Mouse (Mus musculus) gastrocnemius, adult 2 months (tissue): Measurements from ENCODE around the gene Eif4g3. TPM values are rescaled to one million over a fixed set of nuclear protein-coding genes. Genes with fewer than 3 reads are reported as not detected.
A peak's percentile ranks its signal among the peaks of the same experiment; 100 is the strongest.

Experiments
- DNase-seq: peaks from one replicate; pipeline ENCODE4 v3.0.0; 2022
- H3K27ac ChIP-seq: fragments of 200-600 bp; 2 replicates; pipeline ENCODE4 v1.8.1; 2022; ENCODE audit warnings: mild to moderate bottlenecking
- H3K4me3 ChIP-seq: fragments of 200-600 bp; 2 replicates; pipeline ENCODE4 v1.8.1; 2022; ENCODE audit warnings: mild to moderate bottlenecking, moderate library complexity
- CTCF ChIP-seq: fragments of 200-600 bp; IDR thresholded peaks from 2 replicates; pipeline ENCODE4 v1.8.1; 2022; ENCODE audit warnings: antibody characterized with exemption, mild to moderate bottlenecking, moderate library complexity
- intact Hi-C: fragments of 180-260 bp; cut with DNase I; formaldehyde crosslinking; loops from one replicate; pipeline ENCODE4 v1.15.1; 2025
- total RNA-seq, 2 experiments: library from RNA; stranded (reverse); gene quantifications; 2 replicates each; pipeline ENCODE4 v1.2.3; 2021

Gene Eif4g3
- total RNA-seq, 2 experiments from 2014 or later, result 108 to 145 TPM

DNA sequence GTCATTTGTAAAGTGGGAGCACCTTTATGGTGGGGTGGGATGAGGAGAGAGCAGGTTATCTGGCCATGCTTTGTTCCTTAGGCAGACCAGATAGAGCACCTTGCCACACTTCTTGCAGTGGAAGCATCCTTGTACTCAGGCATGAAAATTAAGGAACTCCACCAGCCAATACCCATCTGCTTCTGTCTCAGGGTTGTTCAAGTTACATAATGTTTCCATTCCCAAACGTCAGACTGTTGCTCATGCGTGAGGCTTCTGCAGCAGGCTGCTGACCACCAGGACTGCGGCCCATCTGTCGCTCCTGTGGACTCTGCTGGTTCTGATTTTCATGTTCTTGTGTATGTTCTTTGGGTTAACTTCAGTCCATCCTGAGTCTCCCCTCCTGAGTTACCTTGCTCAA lies 187.9 kb downstream of the Eif4g3 start:
- H3K27ac ChIP-seq, result no peak overlapping the region
- no peak for TF ChIP-seq CTCF
- DNase-seq, result peak; percentile 8
- no peak overlapping the region for H3K4me3 ChIP-seq
- intact Hi-C loops, result no loop called here

DNA sequence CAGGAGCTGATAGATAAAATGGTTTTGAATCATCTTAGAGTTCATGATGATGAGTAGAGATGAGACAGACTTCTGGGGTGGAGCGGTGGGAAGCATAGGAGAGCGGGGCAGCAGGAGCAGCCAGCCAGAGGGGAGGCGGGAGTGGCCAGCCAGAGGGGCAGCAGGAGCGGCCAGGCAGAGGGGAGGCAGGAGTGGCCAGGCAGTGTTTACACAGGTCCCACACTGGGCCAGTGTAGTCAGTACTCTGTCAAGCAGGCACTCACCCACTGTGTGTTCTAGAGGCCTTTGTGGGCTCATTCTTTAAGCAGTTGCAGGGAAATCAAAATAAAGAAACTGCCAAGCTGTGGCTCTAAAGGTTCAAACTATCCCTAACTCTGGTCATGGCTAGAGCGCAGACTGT lies 191.2 kb downstream of the Eif4g3 start:
- TF ChIP-seq CTCF, result no peak
- DNase-seq, result peak; percentile 3
- H3K4me3 ChIP-seq, result no peak overlapping the region
- intact Hi-C loops, result no loop called here
- H3K27ac ChIP-seq, result 0 out of 2 replicates have a peak overlapping the region, but pooled peaks have one; percentile 65

- Histone ChIP-seq H3K27ac (peak overlapping the region; percentile 65), H3K4me3 (no peak overlapping the region)
- intact Hi-C loops, result no loop called here
- peak; percentile 48 for DNase-seq
- no peak for TF ChIP-seq CTCF
Observed at GRCm38 (mm10) chr4:138184573-138184981, 191.8 kb downstream of the Eif4g3 start.

- Histone ChIP-seq H3K4me3 (no peak overlapping the region), H3K27ac (no peak overlapping the region)
- peak; percentile 11 for DNase-seq
- intact Hi-C loops, result no loop called here
- no peak for TF ChIP-seq CTCF
Observed at GRCm38 (mm10) chr4:138185961-138186360, 193.1 kb downstream of the Eif4g3 start.

DNA sequence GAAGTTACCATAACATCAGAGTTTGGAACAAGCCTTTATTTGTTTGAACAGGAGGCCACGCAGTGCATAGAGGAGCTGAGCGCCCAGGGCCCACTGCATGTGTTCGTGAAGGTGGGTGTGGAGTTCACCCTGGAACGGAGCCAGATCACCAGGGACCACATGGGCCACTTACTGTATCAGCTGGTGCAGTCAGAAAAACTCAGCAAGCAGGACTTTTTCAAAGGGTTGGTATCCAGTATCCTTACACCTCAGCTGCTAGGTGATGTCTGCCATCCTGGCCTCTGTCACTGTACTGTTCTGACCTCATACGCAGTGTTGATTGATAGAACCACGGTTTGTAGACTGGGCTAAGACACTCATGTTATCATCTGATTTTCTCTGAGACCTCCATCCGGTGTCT lies 195.2 kb downstream of the Eif4g3 start:
- Histone ChIP-seq H3K4me3 (no peak overlapping the region), H3K27ac (no peak overlapping the region)
- no peak for TF ChIP-seq CTCF
- peak; percentile 14 for DNase-seq
- intact Hi-C loops, result no loop called here

DNA sequence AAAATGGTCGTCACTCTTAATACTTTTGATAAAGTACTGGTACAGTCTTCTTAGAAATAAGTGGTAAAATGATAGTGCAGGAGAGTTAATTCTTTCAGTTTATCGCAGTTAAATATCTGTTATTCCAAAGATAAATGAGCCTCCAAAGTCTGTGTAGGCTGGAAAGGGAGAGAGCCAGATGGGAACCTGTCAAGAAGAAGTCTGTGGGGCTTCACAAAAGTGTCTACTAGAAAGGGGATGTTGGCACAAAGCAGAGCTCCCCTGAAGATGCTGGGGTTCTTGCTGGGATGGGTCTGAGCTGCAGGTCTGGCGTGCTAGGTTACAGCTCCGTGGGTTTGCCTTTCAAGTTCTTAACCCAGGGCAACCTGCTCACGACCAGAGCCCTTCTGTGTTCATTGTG lies 199.7 kb downstream of the Eif4g3 start:
- intact Hi-C loops, result no loop called here
- TF ChIP-seq CTCF, result no peak
- peak; percentile 10 for DNase-seq
- Histone ChIP-seq H3K27ac (no peak overlapping the region), H3K4me3 (no peak overlapping the region)

DNA sequence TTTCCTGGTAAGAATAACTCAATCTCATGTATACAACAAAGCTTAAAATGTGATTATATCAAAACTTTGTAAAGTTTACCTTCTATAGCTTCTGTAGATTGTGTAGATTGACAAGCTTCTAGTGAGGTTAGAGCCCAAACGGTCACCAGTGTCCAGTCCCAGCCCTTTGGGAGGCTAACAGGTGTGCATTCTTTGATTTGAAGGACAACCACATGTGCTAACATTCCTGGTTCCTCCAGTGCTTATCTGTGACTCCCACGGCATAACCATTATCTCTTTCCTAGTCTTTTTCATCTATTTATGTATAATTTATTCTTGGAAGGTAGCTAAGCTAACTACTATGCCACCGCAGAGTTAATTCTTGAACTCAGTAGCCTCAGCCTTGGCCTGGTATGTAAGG lies 207.9 kb downstream of the Eif4g3 start:
- no peak for TF ChIP-seq CTCF
- DNase-seq, result no peak
- intact Hi-C loops, result no loop called here
- H3K4me3 ChIP-seq, result no peak overlapping the region
- H3K27ac ChIP-seq, result no peak overlapping the region

GRCm38 (mm10) chr4:138201696-138202095 lies 208.9 kb downstream of the Eif4g3 start:
- no peak for DNase-seq
- intact Hi-C loops, result no loop called here
- H3K27ac ChIP-seq, result no peak overlapping the region
- no peak overlapping the region for H3K4me3 ChIP-seq
- no peak for TF ChIP-seq CTCF

GRCm38 (mm10) chr4:138210116-138210515 lies 217.3 kb downstream of the Eif4g3 start:
- H3K4me3 ChIP-seq, result no peak overlapping the region
- no peak for TF ChIP-seq CTCF
- H3K27ac ChIP-seq, result no peak overlapping the region
- no peak for DNase-seq
- intact Hi-C loops, result no loop called here

DNA sequence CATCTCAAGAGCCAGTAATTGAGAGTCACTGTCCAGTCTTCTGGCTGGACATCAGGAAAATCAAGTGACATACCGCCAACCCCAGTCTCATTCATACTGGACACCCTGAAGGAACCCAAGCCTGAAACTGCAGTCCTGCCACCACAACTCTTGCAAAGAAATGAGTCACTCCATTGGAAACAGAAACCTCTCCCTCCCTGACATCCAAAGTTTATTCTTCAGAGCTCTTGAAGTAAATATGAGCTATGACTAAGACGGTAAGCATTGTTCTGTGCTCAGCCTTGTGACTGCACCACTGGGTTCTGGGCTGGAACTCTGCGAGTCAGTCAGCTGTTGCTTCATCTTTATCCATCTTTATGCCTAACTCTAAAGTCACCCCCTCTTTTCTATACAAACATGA lies 221.0 kb downstream of the Eif4g3 start:
- intact Hi-C loops, result no loop called here
- no peak for TF ChIP-seq CTCF
- H3K27ac ChIP-seq, result 0 out of 2 replicates have a peak overlapping the region, but pooled peaks have one; percentile 13
- H3K4me3 ChIP-seq, result no peak overlapping the region
- no peak for DNase-seq

DNA sequence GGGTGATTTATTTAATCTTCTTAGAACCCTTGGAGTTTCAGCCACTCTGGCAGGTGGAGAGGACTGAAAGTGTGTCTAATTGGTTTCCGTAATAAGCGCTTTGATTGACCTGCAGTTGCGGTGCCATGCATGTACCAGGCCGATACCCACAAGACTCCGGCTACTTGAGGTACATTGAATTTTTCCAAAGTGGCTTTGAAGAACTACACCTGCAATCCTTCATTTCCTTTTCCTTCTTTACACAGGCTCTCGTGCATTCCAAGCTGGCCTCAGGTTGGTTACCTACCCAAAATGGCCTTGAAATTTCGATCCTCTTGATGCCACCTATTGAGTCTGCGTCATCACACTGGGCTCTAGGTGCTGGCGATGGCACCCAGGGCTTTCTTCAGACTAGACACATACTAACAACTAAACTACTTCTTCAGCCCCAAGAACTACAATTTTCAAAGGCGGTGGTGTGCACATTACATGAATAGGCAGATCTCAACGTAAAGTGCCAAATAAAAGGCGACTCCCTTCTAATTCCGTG lies 222.9 kb downstream of the Eif4g3 start:
- DNase-seq, result no peak
- intact Hi-C loops, result no loop called here

DNA sequence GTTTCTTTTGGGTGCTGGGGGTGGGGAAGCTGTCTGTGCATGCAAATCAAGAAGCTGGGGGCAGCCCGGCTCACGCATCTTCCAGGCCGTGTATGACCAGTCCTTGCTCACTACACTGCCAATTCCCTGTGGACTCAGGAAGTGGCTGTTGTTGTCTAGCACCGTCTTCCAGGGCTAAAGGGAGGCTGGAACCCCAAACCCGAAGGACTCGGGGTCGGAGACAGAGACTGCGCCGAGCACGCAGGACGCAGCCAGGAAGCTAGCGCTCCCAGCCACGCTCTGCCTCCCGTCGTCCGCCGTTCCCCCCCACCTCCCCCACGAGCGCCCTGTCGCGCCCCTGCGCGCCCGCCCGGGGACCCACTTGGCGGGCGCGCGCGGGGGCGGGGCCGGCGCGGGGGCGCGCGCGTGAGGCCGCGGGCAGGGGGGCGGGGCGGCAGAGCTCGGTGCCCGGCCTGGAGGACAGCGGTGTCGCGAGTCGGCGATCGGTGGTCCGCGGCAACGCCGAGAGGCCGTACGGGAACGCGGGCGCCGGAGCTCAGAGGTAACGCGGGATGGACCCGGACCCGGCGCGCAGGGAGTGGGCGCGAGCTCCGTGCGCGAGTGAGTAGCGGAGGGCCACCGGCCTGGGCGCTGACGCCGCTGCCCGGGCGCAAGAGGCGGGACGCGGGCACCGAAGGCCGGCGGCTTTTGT lies 223.5 kb downstream of the Eif4g3 start, which contains the start of gene Hp1bp3:
Gene Hp1bp3 (plus strand): TSS at position 97 of the 691 bp plus-strand sequence.
- intact Hi-C loops, result no loop called here
- Histone ChIP-seq H3K27ac (peak within 1 kb of the TSS; percentile 98), H3K4me3 (peak within 1 kb of the TSS; percentile 99)
- DNase-seq, result peak; percentile 87
- TF ChIP-seq CTCF, result no peak

More for the DNA sequence above, 222.9 kb downstream of the Eif4g3 start:
- H3K4me3 ChIP-seq, result peak overlapping the region; percentile 99
- peak overlapping the region; percentile 98 for H3K27ac ChIP-seq
- no peak for TF ChIP-seq CTCF

GRCm38 (mm10) chr4:138216891-138217392 lies 224.1 kb downstream of the Eif4g3 start:
- peak overlapping the region; percentile 99 for H3K4me3 ChIP-seq
- TF ChIP-seq CTCF, result peak; percentile 12; the same call in 1 of the 2 replicates
- intact Hi-C loops, result no loop called here
- H3K27ac ChIP-seq, result peak overlapping the region; percentile 98
- peak; percentile 99 for DNase-seq
